Mouse (Mus musculus) brain, embryonic 14.5 days (tissue): ENCODE data around the gene Mdga2.

Source experiments
- CTCF ChIP-seq: fragments of 200-500 bp; IDR thresholded peaks from 2 replicates; pipeline ENCODE4 v1.5.1; 2012; ENCODE audit warnings: inconsistent platforms, mild to moderate bottlenecking, moderate library complexity, borderline replicate concordance; ENCODE audit not compliant: insufficient read depth, insufficient read length; ENCODE audit errors: extremely low read depth
- POLR2A ChIP-seq: fragments of 200-500 bp; IDR thresholded peaks from 2 replicates; pipeline ENCODE4 v1.6.1; 2012; ENCODE audit warnings: mild to moderate bottlenecking, inconsistent platforms, borderline replicate concordance; ENCODE audit not compliant: poor library complexity, insufficient read depth, insufficient read length, severe bottlenecking; ENCODE audit errors: extremely low read depth

DNA sequence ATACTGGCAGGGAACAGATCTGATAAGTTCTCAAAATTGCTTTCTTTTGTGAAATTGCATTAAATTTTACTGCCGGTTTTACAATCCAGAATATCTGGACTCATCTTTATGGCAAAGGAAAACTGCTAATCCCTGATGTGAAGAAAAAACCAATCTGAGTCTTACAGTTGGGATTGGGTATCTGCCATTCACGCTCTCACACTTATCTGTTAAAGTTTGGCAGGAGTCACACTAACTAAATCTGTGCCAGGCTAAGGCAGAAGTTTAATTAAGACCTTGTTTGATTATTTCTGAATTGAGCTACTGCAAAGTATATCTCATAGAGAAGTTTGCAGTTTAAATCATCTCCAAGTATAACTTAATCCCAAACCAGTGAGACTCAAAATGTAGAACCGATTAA lies 82.2 kb downstream of the Mdga2 start:
- TF ChIP-seq POLR2A (no peak), CTCF (no peak)
